Mouse (Mus musculus) kidney, adult 10 weeks (tissue): ENCODE results near the gene Dnajc5. TPM values are rescaled to one million over a fixed set of nuclear protein-coding genes. Genes with fewer than 3 reads are reported as not detected.

ENCODE experiments used
- polyA plus RNA-seq: library from polyadenylated mRNA; stranded (reverse); fragments of 350-450 nt; fragmentation: Illumina TruSeq; extraction: RNeasy Lipid Tissue Mini Kit (QIAGEN cat#74804); gene quantifications from one replicate; pipeline ENCODE4 v1.2.3, GENCODE M21; 2014; ENCODE audit warnings: low read depth, low replicate concordance

The Dnajc5 gene
- 32.7 TPM for polyA plus RNA-seq

GRCm38 (mm10) chr2:181520118-181520935, at the start of gene Dnajc5:
TSS of gene Dnajc5 (plus strand) at chr2:181520485.

DNA sequence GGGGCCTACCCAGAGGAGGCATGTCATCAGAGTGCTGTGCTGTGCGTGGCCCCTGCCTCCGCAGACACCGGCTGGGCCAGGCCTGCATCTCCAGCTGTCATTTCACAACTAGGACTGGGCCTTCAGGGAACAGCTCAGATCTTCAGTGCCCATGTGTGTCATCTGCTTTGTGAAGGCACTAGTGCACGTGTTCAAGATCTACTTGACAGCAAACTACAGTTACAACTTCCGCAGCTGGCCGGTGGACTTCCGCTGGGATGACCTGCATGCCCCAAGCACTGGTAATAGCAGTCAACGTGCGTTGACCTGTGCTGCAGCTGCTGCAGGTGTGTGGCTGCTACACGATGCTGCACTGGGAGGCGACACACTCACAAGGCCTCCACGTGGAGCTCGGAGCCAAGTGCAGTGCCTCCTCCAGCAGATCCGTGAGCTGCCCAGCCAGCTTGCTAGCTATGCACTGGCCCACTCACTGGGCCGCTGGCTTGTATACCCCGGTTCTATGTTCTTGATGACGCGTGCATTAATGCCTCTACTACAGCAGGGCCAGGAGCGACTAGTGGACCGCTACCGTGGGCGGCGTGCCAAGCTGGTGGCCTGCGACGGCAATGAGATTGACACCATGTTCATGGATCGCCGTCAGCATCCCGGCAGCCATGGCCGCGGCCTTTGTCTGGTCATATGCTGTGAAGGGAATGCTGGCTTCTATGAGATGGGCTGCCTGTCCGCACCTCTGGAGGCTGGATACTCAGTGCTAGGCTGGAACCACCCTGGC, 26.9 kb upstream of the Dnajc5 start, which contains the start of gene Abhd16b:
Gene Abhd16b (plus strand): TSS at position 51 of the 772 bp plus-strand sequence.

DNA sequence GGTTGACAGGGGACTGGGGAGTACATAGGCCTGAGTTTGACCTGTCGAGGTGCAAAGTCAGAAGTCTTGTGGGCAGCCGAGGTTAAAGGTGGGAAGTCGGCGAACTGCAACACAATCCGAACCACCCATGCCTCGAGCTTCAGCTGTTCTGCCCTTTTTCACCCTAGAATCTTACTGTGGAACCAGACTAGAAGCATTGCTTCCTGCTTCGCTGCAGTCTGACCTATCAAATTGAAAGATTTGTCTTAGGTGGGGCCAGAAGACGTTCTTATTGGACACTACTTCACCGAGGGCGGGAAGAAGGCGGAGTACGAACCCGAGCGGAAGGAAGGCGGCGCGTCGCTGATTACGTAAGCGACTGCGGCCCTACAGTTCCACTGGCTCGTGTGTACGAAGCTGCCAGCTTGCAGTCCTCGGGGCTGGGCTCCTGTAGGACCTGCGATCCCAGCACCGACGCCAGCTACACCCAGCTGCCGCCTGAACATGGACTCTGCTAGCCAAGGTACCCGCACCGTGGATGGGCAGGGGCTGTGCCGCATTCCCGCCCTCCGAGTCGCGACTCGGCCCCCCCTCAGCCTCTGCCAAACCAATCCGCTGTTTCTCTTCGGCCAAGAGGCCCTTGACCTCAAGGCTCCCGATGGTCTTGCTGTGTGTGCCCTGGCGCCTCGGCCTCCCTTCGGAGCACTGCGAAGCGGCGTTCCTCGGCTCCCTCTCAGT, 23.3 kb upstream of the Dnajc5 start, which contains the start of gene Tpd52l2:
Gene Tpd52l2 (plus strand): TSS at position 312 of the 717 bp plus-strand sequence.

GRCm38 (mm10) chr2:181584411-181584942, 64.2 kb downstream of the Dnajc5 start, which contains the start of gene Uckl1:
TSS of gene Uckl1 (minus strand) at chr2:181584892.

GRCm38 (mm10) chr2:181591528-181592085, 71.3 kb downstream of the Dnajc5 start, which contains the start of gene Prpf6:
TSS of gene Prpf6 (plus strand) at chr2:181591868.

GRCm38 (mm10) chr2:181592231-181593041, 72.2 kb downstream of the Dnajc5 start, which contains the start of gene Zfp512b:
TSS of gene Zfp512b (minus strand) at chr2:181592803.

GRCm38 (mm10) chr2:181598454-181599351, 78.4 kb downstream of the Dnajc5 start, which contains the start of gene Samd10:
TSS of gene Samd10 (minus strand) at chr2:181599212.

Other genes starting within 250 kb of the Dnajc5 start
- gene Gmeb2, start 232.4 kb upstream of the Dnajc5 start, polyA plus RNA-seq: 4.6 TPM
- gene Stmn3, start 206.0 kb upstream of the Dnajc5 start, polyA plus RNA-seq: not detected
- gene Rtel1, start 200.7 kb upstream of the Dnajc5 start, polyA plus RNA-seq: 4.9 TPM
- gene Zgpat, start 155.6 kb upstream of the Dnajc5 start, polyA plus RNA-seq: 1.1 TPM
- 33.3 TPM for gene Arfrp1, start 155.1 kb upstream of the Dnajc5 start, polyA plus RNA-seq
- 1.3 TPM for gene Lime1, start 140.4 kb upstream of the Dnajc5 start, polyA plus RNA-seq
- gene Zbtb46, start 61.1 kb upstream of the Dnajc5 start, polyA plus RNA-seq: 4.2 TPM
- gene Abhd16b, start 27.3 kb upstream of the Dnajc5 start, polyA plus RNA-seq: not detected
- 35.5 TPM for gene Tpd52l2, start 23.3 kb upstream of the Dnajc5 start, polyA plus RNA-seq
- 12.0 TPM for gene Uckl1, start 64.4 kb downstream of the Dnajc5 start, polyA plus RNA-seq
- gene Prpf6, start 71.4 kb downstream of the Dnajc5 start, polyA plus RNA-seq: 25.0 TPM
- 1.3 TPM for gene Zfp512b, start 72.3 kb downstream of the Dnajc5 start, polyA plus RNA-seq
- gene Samd10, start 78.7 kb downstream of the Dnajc5 start, polyA plus RNA-seq: 6.5 TPM
- not detected for gene Gm29797, start 136.5 kb downstream of the Dnajc5 start, polyA plus RNA-seq
- gene Sox18, start 151.2 kb downstream of the Dnajc5 start, polyA plus RNA-seq: not detected
- 0.49 TPM for gene Tcea2, start 159.8 kb downstream of the Dnajc5 start, polyA plus RNA-seq
- gene Rgs19, start 173.5 kb downstream of the Dnajc5 start, polyA plus RNA-seq: 3.9 TPM
- not detected for gene Lkaaear1, start 178.0 kb downstream of the Dnajc5 start, polyA plus RNA-seq
- gene Oprl1, start 194.5 kb downstream of the Dnajc5 start, polyA plus RNA-seq: not detected
- not detected for gene Myt1, start 242.8 kb downstream of the Dnajc5 start, polyA plus RNA-seq